Mouse (Mus musculus) neural tube, embryonic 11.5 days (tissue): ENCODE results near the gene Gm1123. TPM values are rescaled to one million over a fixed set of nuclear protein-coding genes. Genes with fewer than 3 reads are reported as not detected.

Source experiments
- ATAC-seq: fragments of 200-750 bp; cut with Nextera tagmentation; 2 replicates; pipeline ENCODE4 v1.8.0; 2017; ENCODE audit warnings: moderate number of reproducible peaks, mild to moderate bottlenecking, moderate TSS enrichment, moderate library complexity; ENCODE audit not compliant: insufficient read depth, low FRiP score, low TSS enrichment
- DNase-seq: peaks from one replicate; pipeline ENCODE4 v3.0.0-alpha.2; 2015; ENCODE audit warnings: low spot score
- H3K27ac ChIP-seq: fragments of 300-500 bp; sonication (generic); 2 replicates; pipeline ENCODE4 v1.5.1; 2014; ENCODE audit warnings: low read depth, mild to moderate bottlenecking, low read length
- H3K27me3 ChIP-seq: fragments of 300-500 bp; sonication (generic); 2 replicates; pipeline ENCODE4 v1.6.1; 2014; ENCODE audit warnings: mild to moderate bottlenecking, low read length, mixed read lengths; ENCODE audit not compliant: control insufficient read depth, insufficient read depth
- H3K36me3 ChIP-seq: fragments of 300-500 bp; sonication (generic); 2 replicates; pipeline ENCODE4 v1.6.1; 2014; ENCODE audit warnings: mild to moderate bottlenecking, low read length, moderate library complexity, mixed read lengths; ENCODE audit not compliant: control insufficient read depth, insufficient read depth
- H3K4me1 ChIP-seq: fragments of 300-500 bp; sonication (generic); 2 replicates; pipeline ENCODE4 v1.6.1; 2014; ENCODE audit warnings: low read length, mixed read lengths; ENCODE audit not compliant: control insufficient read depth, insufficient read depth
- H3K4me2 ChIP-seq: fragments of 300-500 bp; sonication (generic); 2 replicates; pipeline ENCODE4 v1.6.1; 2014; ENCODE audit warnings: low read depth, mild to moderate bottlenecking, moderate library complexity
- H3K4me3 ChIP-seq: fragments of 300-500 bp; sonication (generic); 2 replicates; pipeline ENCODE4 v1.5.1; 2014; ENCODE audit warnings: low read depth, low read length
- H3K9ac ChIP-seq: fragments of 300-500 bp; sonication (generic); 2 replicates; pipeline ENCODE4 v1.6.1; 2014; ENCODE audit warnings: mild to moderate bottlenecking, low read length
- H3K9me3 ChIP-seq: fragments of 300-500 bp; sonication (generic); 2 replicates; pipeline ENCODE4 v1.6.1; 2016; ENCODE audit warnings: low read length; ENCODE audit not compliant: control insufficient read depth
- WGBS: fragments of 180-500 bp; shearing (Covaris S2); extraction: QIAGEN DNeasy Blood & Tissue Kit; methylation state at CpG from one replicate; pipeline ENCODE4 v1.1.7; 2014; 5-methylcytosine and 5-hydroxymethylcytosine counted together
- polyA plus RNA-seq: library from polyadenylated mRNA; unstranded; fragments of >200 nt; fragmentation: Nextera tagmentation; extraction: Ambion mirVana; gene quantifications from 2 replicates; pipeline ENCODE4 v1.2.1, GENCODE M21; 2014

Gm1123 gene
- polyA plus RNA-seq, 1 experiment from 2014 or later = not detected

GRCm38 (mm10) chr9:98973101-98973521, 62.4 kb downstream of the Gm1123 start:
- H3K36me3 ChIP-seq = no peaks in the 10 kb centered on the region
- H3K27me3 ChIP-seq = peaks cover 55% of the 10 kb centered on the region
- H3K9ac ChIP-seq = no peak overlapping the region
- peak overlapping the region; percentile 51 for H3K4me2 ChIP-seq
- under 1% methylated on average over 40 of the region's 40 CpGs for WGBS
- H3K27ac ChIP-seq = no peak overlapping the region
- H3K4me3 ChIP-seq = peak overlapping the region; percentile 22
- H3K9me3 ChIP-seq = 0 out of 2 replicates have a peak, but pooled peaks cover 3% of the 10 kb centered on the region
- DNase-seq (peak; percentile 43), ATAC-seq (peak; percentile 31; the same call in 1 of the 2 replicates)
- H3K4me1 ChIP-seq = no peaks in the 10 kb centered on the region

GRCm38 (mm10) chr9:98965084-98965483, 70.4 kb downstream of the Gm1123 start:
- ATAC-seq = 0 out of 2 replicates have a peak, but pooled peaks have one; percentile 38
- H3K27me3 ChIP-seq = peaks cover 69% of the 10 kb centered on the region
- peak; percentile 62 for DNase-seq
- H3K4me1 ChIP-seq = no peaks in the 10 kb centered on the region
- H3K4me2 ChIP-seq = no peak overlapping the region
- WGBS = 3% methylated on average over 18 of the region's 18 CpGs
- no peaks in the 10 kb centered on the region for H3K36me3 ChIP-seq
- no peak overlapping the region for H3K4me3 ChIP-seq
- no peak overlapping the region for H3K27ac ChIP-seq
- no peak overlapping the region for H3K9ac ChIP-seq
- H3K9me3 ChIP-seq = no peaks in the 10 kb centered on the region

- peak; percentile 36 for DNase-seq
- Histone ChIP-seq H3K9me3 (no peaks in the 10 kb centered on the region), H3K36me3 (no peaks in the 10 kb centered on the region), H3K4me3 (no peak overlapping the region), H3K27ac (no peak overlapping the region), H3K4me2 (no peak overlapping the region), H3K27me3 (peaks cover 79% of the 10 kb centered on the region), H3K4me1 (no peaks in the 10 kb centered on the region), H3K9ac (no peak overlapping the region)
- no peak for ATAC-seq
- WGBS = 5% methylated on average over 18 of the region's 18 CpGs
These were observed 71.9 kb downstream of the Gm1123 start for GRCm38 (mm10) chr9:98963661-98964060.

- ATAC-seq (no peak), DNase-seq (no peak)
- Histone ChIP-seq H3K9ac (no peak overlapping the region), H3K27ac (no peak overlapping the region), H3K4me2 (no peak overlapping the region), H3K36me3 (no peaks in the 10 kb centered on the region), H3K4me3 (no peak overlapping the region), H3K27me3 (peaks cover 89% of the 10 kb centered on the region), H3K9me3 (no peaks in the 10 kb centered on the region), H3K4me1 (no peaks in the 10 kb centered on the region)
- WGBS = under 1% methylated on average over 20 of the region's 20 CpGs
These were observed 72.9 kb downstream of the Gm1123 start for GRCm38 (mm10) chr9:98962478-98963142.

DNA sequence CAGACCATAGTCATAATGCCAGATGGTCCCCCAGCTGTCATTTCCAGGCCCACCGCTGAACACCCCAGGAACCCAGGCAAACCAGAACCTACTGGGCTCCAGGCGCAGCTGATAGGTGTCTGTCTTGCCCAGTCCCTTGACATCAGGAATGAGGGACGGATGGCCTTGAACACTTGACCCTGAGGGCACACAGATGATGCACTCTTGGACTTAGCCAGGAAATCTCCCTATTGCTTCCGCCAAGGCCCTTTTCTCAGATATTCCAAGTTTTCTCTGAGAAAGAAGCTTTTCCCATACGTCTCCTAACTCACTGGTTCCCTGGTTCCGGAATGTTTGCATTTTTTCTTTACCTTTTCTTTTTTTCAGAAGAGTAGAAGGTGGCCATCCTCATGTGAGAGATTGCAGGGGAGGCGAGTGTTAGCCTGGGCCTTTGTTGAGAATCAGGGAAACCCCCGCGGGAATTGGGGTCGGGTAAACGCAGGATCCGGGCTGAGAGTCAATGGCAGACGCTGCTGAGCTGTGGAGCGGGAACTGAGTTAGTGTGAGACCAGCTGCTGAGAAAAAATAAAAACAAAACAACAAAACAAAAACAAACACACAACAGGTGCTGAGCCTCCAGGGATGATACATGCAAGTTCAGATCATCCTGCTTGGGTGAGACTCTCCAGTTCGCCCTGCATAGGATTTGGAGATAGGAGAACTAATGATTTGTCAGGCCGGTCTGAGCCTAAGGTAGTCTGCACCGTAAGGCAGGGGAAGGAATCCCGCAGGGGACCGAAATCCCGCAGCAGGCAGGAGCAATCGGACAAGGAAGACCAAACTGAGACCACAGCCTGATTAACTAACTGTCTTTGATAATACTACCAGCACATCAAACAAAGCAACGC, 73.7 kb downstream of the Gm1123 start:
- no peak overlapping the region for H3K4me3 ChIP-seq
- WGBS = 3% methylated on average over 22 of the region's 22 CpGs
- no peak for ATAC-seq
- DNase-seq = peak; percentile 29
- peaks cover 91% of the 10 kb centered on the region for H3K27me3 ChIP-seq
- H3K36me3 ChIP-seq = no peaks in the 10 kb centered on the region
- H3K4me2 ChIP-seq = no peak overlapping the region
- no peak overlapping the region for H3K27ac ChIP-seq
- no peaks in the 10 kb centered on the region for H3K9me3 ChIP-seq
- H3K4me1 ChIP-seq = peaks cover 2% of the 10 kb centered on the region; the same call in 1 of the 2 replicates
- no peak overlapping the region for H3K9ac ChIP-seq

- WGBS = 21% methylated on average over 5 of the region's 5 CpGs
These were observed 75.2 kb downstream of the Gm1123 start for GRCm38 (mm10) chr9:98960348-98960747.

GRCm38 (mm10) chr9:98959851-98960250, 75.7 kb downstream of the Gm1123 start:
- Histone ChIP-seq H3K36me3 (no peaks in the 10 kb centered on the region), H3K4me2 (no peak overlapping the region), H3K4me1 (peaks cover 15% of the 10 kb centered on the region), H3K4me3 (no peak overlapping the region), H3K27ac (no peak overlapping the region), H3K9ac (no peak overlapping the region), H3K27me3 (peaks cover 98% of the 10 kb centered on the region), H3K9me3 (no peaks in the 10 kb centered on the region)
- ATAC-seq = no peak
- WGBS = 24% methylated on average over 3 of the region's 3 CpGs
- no peak for DNase-seq

More at GRCm38 (mm10) chr9:98960348-98960747, 75.2 kb downstream of the Gm1123 start:
- ATAC-seq (no peak), DNase-seq (no peak)
- no peak overlapping the region for H3K9ac ChIP-seq
- no peak overlapping the region for H3K4me3 ChIP-seq
- H3K36me3 ChIP-seq = no peaks in the 10 kb centered on the region
- peaks cover 15% of the 10 kb centered on the region for H3K4me1 ChIP-seq
- no peak overlapping the region for H3K4me2 ChIP-seq
- H3K27ac ChIP-seq = no peak overlapping the region
- no peaks in the 10 kb centered on the region for H3K9me3 ChIP-seq
- H3K27me3 ChIP-seq = peaks cover 98% of the 10 kb centered on the region

GRCm38 (mm10) chr9:98958628-98959027, 76.9 kb downstream of the Gm1123 start:
- DNase-seq = no peak
- peaks cover 99% of the 10 kb centered on the region for H3K27me3 ChIP-seq
- H3K4me3 ChIP-seq = no peak overlapping the region
- H3K4me2 ChIP-seq = no peak overlapping the region
- H3K9ac ChIP-seq = no peak overlapping the region
- 4% methylated on average over 6 of the region's 6 CpGs for WGBS
- no peak overlapping the region for H3K27ac ChIP-seq
- peaks cover 15% of the 10 kb centered on the region for H3K4me1 ChIP-seq
- H3K36me3 ChIP-seq = no peaks in the 10 kb centered on the region
- no peak for ATAC-seq
- H3K9me3 ChIP-seq = no peaks in the 10 kb centered on the region
